Mouse (Mus musculus) E14TG2a.4 (cell line): ENCODE results near the gene Gm21725.
"Not testable (repeated sequence)": the region's sequence is repeated elsewhere in the genome, so short reads cannot be mapped to it uniquely, and the experiment has no call there.

Source experiments
- H3K27me3 ChIP-seq: 2 replicates; pipeline ENCODE4 v1.6.1; 2014; ENCODE audit warnings: low read length, control low read depth; ENCODE audit not compliant: insufficient read depth
- H3K36me3 ChIP-seq: 2 replicates; pipeline ENCODE4 v1.6.1; 2014; ENCODE audit warnings: low read length, control low read depth; ENCODE audit not compliant: insufficient read depth
- H3K4me1 ChIP-seq: replicated peaks from 2 replicates; pipeline ENCODE4 v1.6.1; 2014; ENCODE audit warnings: low read depth, low read length, control low read depth
- H3K4me3 ChIP-seq: replicated peaks from 2 replicates; pipeline ENCODE4 v1.5.1; 2014; ENCODE audit warnings: mild to moderate bottlenecking, low read length
- H3K9me3 ChIP-seq: 2 replicates; pipeline ENCODE4 v1.6.1; 2014; ENCODE audit warnings: low read length, control low read depth

Gene Gm21725

GRCm38 (mm10) chrY:13348963-13349362, at the start of gene Gm21725:
Gene Gm21725 (minus strand): TSS chrY:13349063.
- H3K9me3 ChIP-seq, H3K4me1 ChIP-seq, H3K4me3 ChIP-seq, H3K27me3 ChIP-seq, H3K36me3 ChIP-seq: not testable (repeated sequence)
